Mouse (Mus musculus): ENCODE results near the gene Bicd2. TPM values are rescaled to one million over a fixed set of nuclear protein-coding genes. Genes with fewer than 3 reads are reported as not detected.
A peak's percentile ranks its signal among the peaks of the same experiment; 100 is the strongest.

Gene Bicd2
- polyA plus RNA-seq, 1 experiment from 2014 or later: 19.2 TPM

- DNase-seq (ENCODE audit: low spot score): no peak
- WGBS: 81% methylated on average over 7 of the region's 7 CpGs
- H3K4me3 ChIP-seq (ENCODE audit: low read depth, low read length): no peak overlapping the region
- H3K4me2 ChIP-seq (ENCODE audit: low read length): no peak overlapping the region
- no peak overlapping the region for H3K27ac ChIP-seq (ENCODE audit: low read depth, low read length)
- no peaks in the 10 kb centered on the region for H3K36me3 ChIP-seq (ENCODE audit: control insufficient read depth, insufficient read depth, low read length)
- no peak for ATAC-seq
- no peaks in the 10 kb centered on the region for H3K27me3 ChIP-seq (replicated peaks; ENCODE audit: control insufficient read depth, insufficient read depth, low read length)
- H3K9me3 ChIP-seq (replicated peaks; ENCODE audit: control insufficient read depth, low read length): no peaks in the 10 kb centered on the region
- H3K9ac ChIP-seq (ENCODE audit: low read length): no peak overlapping the region
- H3K4me1 ChIP-seq (ENCODE audit: control insufficient read depth, insufficient read depth, low read length): peaks cover 22% of the 10 kb centered on the region
Measured at GRCm38 (mm10) chr13:49338893-49339546, 2.4 kb upstream of the Bicd2 start.

- peak overlapping the region; percentile 87 for H3K4me2 ChIP-seq (ENCODE audit: low read length)
- H3K9ac ChIP-seq (ENCODE audit: low read length): peak overlapping the region; percentile 92
- ATAC-seq (no peak), DNase-seq (ENCODE audit: low spot score) (no peak)
- no peaks in the 10 kb centered on the region for H3K27me3 ChIP-seq (replicated peaks; ENCODE audit: control insufficient read depth, insufficient read depth, low read length)
- H3K4me3 ChIP-seq (ENCODE audit: low read depth, low read length): peak overlapping the region; percentile 91
- WGBS: 6% methylated on average over 25 of the region's 25 CpGs
- no peaks in the 10 kb centered on the region for H3K36me3 ChIP-seq (ENCODE audit: control insufficient read depth, insufficient read depth, low read length)
- H3K9me3 ChIP-seq (replicated peaks; ENCODE audit: control insufficient read depth, low read length): no peaks in the 10 kb centered on the region
- H3K4me1 ChIP-seq (ENCODE audit: control insufficient read depth, insufficient read depth, low read length): peaks cover 30% of the 10 kb centered on the region
- peak overlapping the region; percentile 44; the same call in 1 of the 2 replicates for H3K27ac ChIP-seq (ENCODE audit: low read depth, low read length)
Measured at GRCm38 (mm10) chr13:49341831-49342722, 692 bp downstream of the Bicd2 start.

GRCm38 (mm10) chr13:49342723-49343100 lies 1.3 kb downstream of the Bicd2 start:
- H3K4me3 ChIP-seq (ENCODE audit: low read depth, low read length): peak overlapping the region; percentile 91
- H3K36me3 ChIP-seq (ENCODE audit: control insufficient read depth, insufficient read depth, low read length): no peaks in the 10 kb centered on the region
- no peaks in the 10 kb centered on the region for H3K9me3 ChIP-seq (replicated peaks; ENCODE audit: control insufficient read depth, low read length)
- DNase-seq (ENCODE audit: low spot score) (no peak), ATAC-seq (no peak)
- H3K27ac ChIP-seq (ENCODE audit: low read depth, low read length): no peak overlapping the region
- peak overlapping the region; percentile 87 for H3K4me2 ChIP-seq (ENCODE audit: low read length)
- H3K27me3 ChIP-seq (replicated peaks; ENCODE audit: control insufficient read depth, insufficient read depth, low read length): no peaks in the 10 kb centered on the region
- peaks cover 30% of the 10 kb centered on the region for H3K4me1 ChIP-seq (ENCODE audit: control insufficient read depth, insufficient read depth, low read length)
- peak overlapping the region; percentile 92 for H3K9ac ChIP-seq (ENCODE audit: low read length)

- H3K4me1 ChIP-seq (ENCODE audit: control insufficient read depth, insufficient read depth, low read length): peaks cover 33% of the 10 kb centered on the region
- WGBS: 91% methylated on average over 8 of the region's 8 CpGs
- H3K27ac ChIP-seq (ENCODE audit: low read depth, low read length): no peak overlapping the region
- H3K9ac ChIP-seq (ENCODE audit: low read length): no peak overlapping the region
- no peaks in the 10 kb centered on the region for H3K27me3 ChIP-seq (replicated peaks; ENCODE audit: control insufficient read depth, insufficient read depth, low read length)
- no peak for DNase-seq (ENCODE audit: low spot score)
- H3K36me3 ChIP-seq (ENCODE audit: control insufficient read depth, insufficient read depth, low read length): no peaks in the 10 kb centered on the region
- ATAC-seq: no peak
- H3K9me3 ChIP-seq (replicated peaks; ENCODE audit: control insufficient read depth, low read length): no peaks in the 10 kb centered on the region
- H3K4me2 ChIP-seq (ENCODE audit: low read length): no peak overlapping the region
- no peak overlapping the region for H3K4me3 ChIP-seq (ENCODE audit: low read depth, low read length)
Measured at GRCm38 (mm10) chr13:49344567-49344966, 3.2 kb downstream of the Bicd2 start.

GRCm38 (mm10) chr13:49345476-49345875 lies 4.1 kb downstream of the Bicd2 start:
- ATAC-seq (no peak), DNase-seq (ENCODE audit: low spot score) (peak; percentile 12)
- H3K4me1 ChIP-seq (ENCODE audit: control insufficient read depth, insufficient read depth, low read length): peaks cover 28% of the 10 kb centered on the region

GRCm38 (mm10) chr13:49348522-49348921 lies 7.1 kb downstream of the Bicd2 start:
- ATAC-seq (no peak), DNase-seq (ENCODE audit: low spot score) (no peak)
- Histone ChIP-seq H3K9ac (ENCODE audit: low read length) (no peak overlapping the region), H3K4me3 (ENCODE audit: low read depth, low read length) (no peak overlapping the region), H3K36me3 (ENCODE audit: control insufficient read depth, insufficient read depth, low read length) (no peaks in the 10 kb centered on the region), H3K27me3 (replicated peaks; ENCODE audit: control insufficient read depth, insufficient read depth, low read length) (no peaks in the 10 kb centered on the region), H3K9me3 (replicated peaks; ENCODE audit: control insufficient read depth, low read length) (no peaks in the 10 kb centered on the region), H3K4me1 (ENCODE audit: control insufficient read depth, insufficient read depth, low read length) (peaks cover 25% of the 10 kb centered on the region), H3K4me2 (ENCODE audit: low read length) (no peak overlapping the region), H3K27ac (ENCODE audit: low read depth, low read length) (no peak overlapping the region)
- 86% methylated on average over 2 of the region's 2 CpGs for WGBS

More at GRCm38 (mm10) chr13:49345476-49345875, 4.1 kb downstream of the Bicd2 start:
- H3K27me3 ChIP-seq (replicated peaks; ENCODE audit: control insufficient read depth, insufficient read depth, low read length): no peaks in the 10 kb centered on the region
- H3K4me3 ChIP-seq (ENCODE audit: low read depth, low read length): no peak overlapping the region
- no peak overlapping the region for H3K4me2 ChIP-seq (ENCODE audit: low read length)
- H3K9ac ChIP-seq (ENCODE audit: low read length): no peak overlapping the region
- H3K9me3 ChIP-seq (replicated peaks; ENCODE audit: control insufficient read depth, low read length): no peaks in the 10 kb centered on the region
- WGBS: 77% methylated on average over 2 of the region's 2 CpGs
- no peaks in the 10 kb centered on the region for H3K36me3 ChIP-seq (ENCODE audit: control insufficient read depth, insufficient read depth, low read length)
- no peak overlapping the region for H3K27ac ChIP-seq (ENCODE audit: low read depth, low read length)

GRCm38 (mm10) chr13:49349335-49349734 lies 8.0 kb downstream of the Bicd2 start:
- no peaks in the 10 kb centered on the region for H3K27me3 ChIP-seq (replicated peaks; ENCODE audit: control insufficient read depth, insufficient read depth, low read length)
- no peak overlapping the region for H3K9ac ChIP-seq (ENCODE audit: low read length)
- 84% methylated on average over 4 of the region's 4 CpGs for WGBS
- H3K4me2 ChIP-seq (ENCODE audit: low read length): no peak overlapping the region
- H3K4me3 ChIP-seq (ENCODE audit: low read depth, low read length): no peak overlapping the region
- no peaks in the 10 kb centered on the region for H3K9me3 ChIP-seq (replicated peaks; ENCODE audit: control insufficient read depth, low read length)
- ATAC-seq: no peak
- H3K4me1 ChIP-seq (ENCODE audit: control insufficient read depth, insufficient read depth, low read length): peaks cover 24% of the 10 kb centered on the region
- no peak for DNase-seq (ENCODE audit: low spot score)
- H3K27ac ChIP-seq (ENCODE audit: low read depth, low read length): no peak overlapping the region
- H3K36me3 ChIP-seq (ENCODE audit: control insufficient read depth, insufficient read depth, low read length): no peaks in the 10 kb centered on the region

GRCm38 (mm10) chr13:49349836-49350505 lies 8.6 kb downstream of the Bicd2 start:
- ATAC-seq (no peak), DNase-seq (ENCODE audit: low spot score) (no peak)
- H3K4me3 ChIP-seq (ENCODE audit: low read depth, low read length): no peak overlapping the region
- H3K9me3 ChIP-seq (replicated peaks; ENCODE audit: control insufficient read depth, low read length): no peaks in the 10 kb centered on the region
- H3K9ac ChIP-seq (ENCODE audit: low read length): no peak overlapping the region
- H3K4me2 ChIP-seq (ENCODE audit: low read length): no peak overlapping the region
- H3K36me3 ChIP-seq (ENCODE audit: control insufficient read depth, insufficient read depth, low read length): no peaks in the 10 kb centered on the region
- H3K27me3 ChIP-seq (replicated peaks; ENCODE audit: control insufficient read depth, insufficient read depth, low read length): no peaks in the 10 kb centered on the region
- peaks cover 20% of the 10 kb centered on the region for H3K4me1 ChIP-seq (ENCODE audit: control insufficient read depth, insufficient read depth, low read length)
- WGBS: 89% methylated on average over 6 of the region's 6 CpGs
- H3K27ac ChIP-seq (ENCODE audit: low read depth, low read length): no peak overlapping the region
